Mouse (Mus musculus) urinary bladder, postnatal 4 days (tissue): Measurements from ENCODE around the gene Wnk3.
"Not testable (repeated sequence)": the region's sequence is repeated elsewhere in the genome, so short reads cannot be mapped to it uniquely, and the experiment has no call there.

Source experiments
- DNase-seq, 2 experiments: peaks; one replicate each; pipeline ENCODE4 v3.0.0; 2021 to 2022; ENCODE audit warnings: low spot score in 2 of 2

Gene Wnk3

DNA sequence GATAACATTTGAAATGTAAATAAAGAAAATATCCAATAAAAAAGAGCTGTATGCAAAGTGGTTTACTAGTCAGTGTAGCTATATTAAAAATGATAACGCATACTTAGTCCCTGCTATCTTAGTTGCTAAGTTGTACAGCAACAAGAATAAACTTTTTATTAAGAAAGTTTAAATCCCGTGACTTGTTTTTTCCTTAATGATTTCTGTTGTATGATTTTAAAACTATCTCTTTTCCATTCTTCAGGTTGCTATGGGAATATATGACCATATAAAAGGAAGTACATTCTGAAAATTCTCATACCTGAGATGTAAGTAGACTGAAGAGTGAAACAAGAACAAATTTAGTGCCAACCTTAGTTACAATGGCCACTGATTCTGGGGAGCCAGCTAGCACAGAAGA lies at the start of gene Wnk3:
Gene Wnk3 (plus strand): TSS at position 301 of the 400 bp plus-strand sequence.
- DNase-seq = no peak

DNA sequence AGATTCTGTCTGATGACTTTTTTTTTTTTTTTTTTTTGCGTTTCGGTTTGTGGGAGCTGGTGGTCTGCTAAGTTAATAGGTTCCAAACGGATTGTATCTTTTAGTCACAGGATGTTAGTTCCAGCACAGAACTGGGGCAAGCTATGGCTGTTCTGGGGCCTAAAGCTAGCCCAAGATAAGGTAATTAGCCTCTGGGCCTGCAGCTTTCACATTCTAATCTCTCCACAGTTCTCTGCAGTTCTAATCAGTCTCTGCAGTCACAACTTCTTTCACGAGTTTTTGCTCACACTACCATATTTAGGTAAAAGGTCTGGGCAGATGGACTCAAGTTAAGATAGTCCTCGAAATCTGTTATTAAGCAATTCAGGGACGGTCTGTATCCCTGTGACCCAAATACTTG lies 39.5 kb upstream of the Wnk3 start:
- DNase-seq = no peak

DNA sequence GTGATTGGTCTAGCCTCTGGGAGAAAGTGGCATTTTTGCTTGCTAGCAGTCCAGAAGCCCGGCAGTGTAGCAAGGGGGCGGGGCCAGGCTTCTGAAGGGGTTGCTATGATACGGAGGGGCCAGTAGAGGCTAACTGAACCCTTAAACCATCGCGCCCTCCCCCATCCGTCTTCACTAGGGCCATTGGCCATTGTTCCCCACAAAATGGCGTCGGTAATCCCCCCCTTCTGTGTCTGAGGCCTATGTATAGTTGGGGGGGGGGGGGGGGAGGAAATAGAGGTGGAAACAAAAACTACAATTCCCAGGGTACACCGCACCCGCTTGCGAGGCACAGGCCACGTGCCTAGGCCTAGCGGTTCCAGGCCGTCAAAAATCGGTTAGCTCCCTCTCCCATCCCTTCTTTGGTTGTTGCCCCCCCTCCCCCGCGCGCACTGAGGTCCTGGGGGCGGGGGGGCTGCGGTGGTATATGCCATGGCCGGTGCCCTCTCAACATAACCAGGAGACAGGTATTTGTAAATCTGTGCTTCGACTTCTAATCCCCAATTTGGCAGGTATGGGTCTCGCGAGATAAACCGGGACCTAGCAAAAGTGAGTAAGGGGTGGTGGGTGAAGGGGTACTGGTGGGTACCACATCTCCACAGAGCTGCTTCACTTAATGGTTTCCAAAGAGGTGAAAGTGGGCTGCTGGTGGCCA lies 29.3 kb upstream of the Wnk3 start:
- DNase-seq = peak; percentile 26 to 65

DNA sequence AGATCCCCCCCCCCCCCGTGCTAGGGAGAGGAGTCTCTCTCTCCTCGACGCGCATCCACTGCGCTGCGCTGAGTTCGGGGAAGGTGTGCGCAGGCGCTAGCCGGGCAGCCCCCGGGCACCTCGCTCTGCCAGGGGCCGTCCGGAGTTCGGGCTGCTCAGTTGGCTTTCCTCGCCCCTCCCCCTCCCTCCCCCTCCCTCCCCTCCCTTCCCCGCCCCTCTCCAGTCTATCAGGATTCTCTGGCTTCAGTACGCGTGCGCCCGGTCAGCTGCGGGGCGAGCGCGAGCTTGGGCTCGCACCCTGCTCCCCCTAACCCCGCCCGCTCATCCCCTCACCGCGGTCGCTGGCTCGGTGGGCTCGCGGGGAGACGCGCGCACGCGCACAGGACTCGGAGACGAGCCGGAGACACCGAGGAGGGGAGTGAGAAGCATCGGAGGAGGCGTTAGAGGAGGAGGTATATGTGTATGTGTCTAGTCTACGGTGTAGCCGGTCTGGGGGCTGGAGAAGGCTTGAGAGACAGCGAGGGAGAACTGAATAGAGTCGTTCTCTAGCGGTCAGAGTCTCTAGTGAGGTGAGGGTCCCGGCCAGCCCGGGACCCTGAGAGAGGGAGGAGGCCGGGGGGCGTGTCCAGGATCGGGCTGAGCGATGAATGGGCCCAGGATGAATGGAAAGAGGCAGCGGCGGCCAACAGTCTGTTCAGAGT lies 28.5 kb upstream of the Wnk3 start:
- peak; percentile 72 to 73 for DNase-seq

DNA sequence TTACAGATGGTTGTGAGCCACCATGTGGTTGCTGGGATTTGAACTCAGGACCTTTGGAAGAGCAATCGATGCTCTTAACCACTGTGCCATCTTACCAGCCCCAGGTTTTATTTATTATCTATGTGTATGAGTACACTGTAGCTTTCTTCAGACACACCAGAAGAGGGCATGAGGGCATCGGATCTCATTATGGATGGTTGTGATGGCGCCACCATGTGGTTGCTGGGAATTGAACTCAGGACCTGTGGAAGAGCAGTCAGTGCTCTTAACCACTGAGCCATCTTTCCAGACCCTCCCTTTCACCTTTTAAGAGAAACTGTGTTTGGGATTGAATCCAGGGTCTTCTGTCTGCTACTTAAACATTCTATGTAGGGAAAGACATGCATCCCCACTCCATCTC lies 24.7 kb upstream of the Wnk3 start:
- not testable (repeated sequence) for DNase-seq

DNA sequence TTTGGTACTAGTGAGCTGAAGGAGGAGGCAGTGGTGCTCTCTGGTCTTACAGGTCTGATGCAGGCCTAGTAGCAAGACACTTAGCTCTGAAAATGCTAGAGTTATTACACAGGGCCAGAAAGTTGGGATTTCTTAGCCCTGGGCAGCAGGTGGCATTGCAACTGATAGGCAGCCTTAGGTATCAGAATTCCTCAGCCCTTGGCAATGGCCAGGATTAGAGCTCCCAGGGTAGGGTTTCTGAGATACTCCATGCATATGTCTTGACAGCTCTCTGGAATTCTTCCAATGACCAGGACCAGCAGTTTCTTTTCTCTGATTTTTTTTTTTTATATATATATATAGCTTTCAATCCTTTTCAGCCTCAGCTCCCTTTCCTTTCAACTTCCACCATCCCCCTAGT lies 100.5 kb downstream of the Wnk3 start:
- no peak for DNase-seq

DNA sequence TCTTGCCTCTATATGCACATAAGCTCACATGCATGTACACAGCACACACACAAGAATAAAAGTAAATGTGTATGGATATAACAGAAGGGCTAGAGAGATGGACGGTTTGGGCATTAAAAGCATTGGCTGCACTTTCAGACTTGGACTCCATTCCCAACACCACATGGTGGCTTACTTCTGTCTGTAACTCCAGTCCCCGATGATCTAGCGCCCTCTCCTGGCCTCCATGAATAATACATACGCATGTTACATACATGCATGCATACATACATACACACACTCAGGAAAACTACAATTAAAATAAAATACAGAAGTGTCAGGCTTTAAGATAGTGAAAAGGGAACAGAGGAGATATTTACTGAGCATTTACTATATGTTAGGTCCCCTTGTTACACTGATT lies 115.9 kb downstream of the Wnk3 start:
- no peak for DNase-seq

DNA sequence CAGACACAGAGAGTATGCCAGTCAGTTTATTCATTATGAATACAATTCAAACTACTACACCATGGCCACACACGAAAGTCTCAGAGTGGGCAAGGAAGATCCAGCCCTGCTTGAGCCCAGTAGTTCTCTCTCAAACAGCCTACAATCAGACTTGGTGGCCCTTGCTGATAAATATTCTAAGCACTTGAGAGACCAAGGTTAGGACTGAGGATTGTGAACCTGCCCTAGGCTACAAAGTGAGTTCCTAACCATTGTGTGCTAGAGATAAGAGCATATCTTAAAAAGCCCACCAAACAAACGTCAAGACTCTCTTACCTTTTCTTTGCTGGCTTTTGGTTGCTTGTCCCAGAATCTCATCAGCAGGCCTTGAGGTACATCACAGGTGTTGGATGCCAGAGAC lies 135.7 kb downstream of the Wnk3 start:
- DNase-seq = no peak

DNA sequence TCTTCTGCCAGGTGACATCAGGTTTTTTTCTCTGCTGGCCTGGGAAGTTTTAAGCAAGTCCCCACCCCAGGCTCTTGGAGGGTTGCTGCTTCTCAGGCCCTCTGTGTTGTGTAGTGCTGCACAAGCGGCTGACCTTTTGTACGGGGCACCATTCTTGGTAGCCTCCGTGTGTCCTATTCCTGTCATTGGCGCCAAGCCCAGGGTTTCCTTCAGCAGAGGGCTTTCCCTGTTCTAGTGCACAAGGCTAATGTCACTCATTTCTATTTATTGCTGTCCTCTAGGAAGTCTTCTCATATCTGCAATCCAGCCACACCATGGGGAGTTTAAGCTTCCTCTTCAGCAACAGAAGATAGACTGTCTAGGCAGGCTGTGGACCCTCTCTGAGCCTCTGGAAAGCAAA lies 139.9 kb downstream of the Wnk3 start:
- DNase-seq = no peak

DNA sequence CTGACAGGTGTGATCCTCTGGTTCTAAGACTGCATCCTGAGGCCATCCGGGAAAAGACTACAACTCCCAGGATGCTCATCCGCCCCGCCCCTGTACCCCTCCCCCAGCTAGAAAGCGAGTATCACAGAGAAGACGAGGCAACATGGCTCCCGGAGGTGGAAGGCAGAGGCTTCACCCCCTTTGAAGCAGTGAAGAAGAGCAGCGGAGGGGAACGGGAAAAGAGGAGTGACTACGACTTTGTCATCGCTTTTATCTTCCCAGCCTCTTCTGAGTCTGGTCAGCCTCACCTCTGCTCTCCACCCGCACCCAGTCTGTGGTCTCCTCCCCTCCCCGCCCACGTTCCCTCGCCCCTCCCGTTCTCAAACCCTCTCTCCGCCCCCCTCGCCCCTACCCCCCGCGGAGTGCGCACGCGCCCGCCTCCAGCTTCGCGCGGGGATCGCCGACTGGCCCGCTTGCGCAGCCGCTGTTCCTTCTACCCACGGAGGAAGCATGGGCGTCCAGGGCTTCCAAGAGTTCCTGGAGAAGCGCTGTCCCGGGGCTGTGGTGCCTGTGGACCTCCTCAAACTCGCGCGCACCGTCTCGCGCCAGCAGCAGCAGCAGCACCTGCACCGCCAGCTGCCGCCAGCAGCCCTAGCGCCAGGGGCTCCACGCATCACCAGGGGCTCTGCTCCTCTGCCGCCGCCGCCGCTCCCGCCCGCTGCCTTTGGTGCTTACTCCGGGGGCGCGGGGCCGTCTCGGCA lies 146.1 kb downstream of the Wnk3 start, which contains the start of gene Fam120c:
Gene Fam120c (plus strand): TSS at position 415 of the 740 bp plus-strand sequence.
- peak; percentile 79 to 87 for DNase-seq

DNA sequence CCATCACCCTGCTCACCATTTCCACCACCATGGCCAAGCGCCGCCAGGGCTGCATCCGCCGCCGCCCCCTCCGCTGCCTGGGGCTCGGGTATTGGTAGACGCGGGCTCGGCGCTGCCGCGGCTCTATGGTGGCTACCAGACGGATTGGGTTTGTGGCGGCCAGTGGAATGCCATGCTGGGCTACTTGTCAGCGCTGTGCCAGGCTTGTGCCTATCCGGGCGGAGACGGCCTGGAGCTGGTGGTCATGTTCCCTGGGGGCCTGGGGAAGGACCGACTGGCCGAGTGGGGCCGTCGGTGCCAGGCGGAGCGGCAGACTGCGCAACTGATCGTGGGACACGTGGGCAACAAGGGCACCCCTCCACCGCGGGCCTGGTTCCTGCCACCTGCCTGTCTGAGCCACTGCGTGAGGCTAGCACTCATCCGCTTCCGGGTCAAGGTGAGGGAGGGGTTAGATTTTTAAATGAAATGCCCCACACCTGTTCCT lies 146.7 kb downstream of the Wnk3 start:
- peak in 1 of 2 experiments; percentile 64 for DNase-seq

DNA sequence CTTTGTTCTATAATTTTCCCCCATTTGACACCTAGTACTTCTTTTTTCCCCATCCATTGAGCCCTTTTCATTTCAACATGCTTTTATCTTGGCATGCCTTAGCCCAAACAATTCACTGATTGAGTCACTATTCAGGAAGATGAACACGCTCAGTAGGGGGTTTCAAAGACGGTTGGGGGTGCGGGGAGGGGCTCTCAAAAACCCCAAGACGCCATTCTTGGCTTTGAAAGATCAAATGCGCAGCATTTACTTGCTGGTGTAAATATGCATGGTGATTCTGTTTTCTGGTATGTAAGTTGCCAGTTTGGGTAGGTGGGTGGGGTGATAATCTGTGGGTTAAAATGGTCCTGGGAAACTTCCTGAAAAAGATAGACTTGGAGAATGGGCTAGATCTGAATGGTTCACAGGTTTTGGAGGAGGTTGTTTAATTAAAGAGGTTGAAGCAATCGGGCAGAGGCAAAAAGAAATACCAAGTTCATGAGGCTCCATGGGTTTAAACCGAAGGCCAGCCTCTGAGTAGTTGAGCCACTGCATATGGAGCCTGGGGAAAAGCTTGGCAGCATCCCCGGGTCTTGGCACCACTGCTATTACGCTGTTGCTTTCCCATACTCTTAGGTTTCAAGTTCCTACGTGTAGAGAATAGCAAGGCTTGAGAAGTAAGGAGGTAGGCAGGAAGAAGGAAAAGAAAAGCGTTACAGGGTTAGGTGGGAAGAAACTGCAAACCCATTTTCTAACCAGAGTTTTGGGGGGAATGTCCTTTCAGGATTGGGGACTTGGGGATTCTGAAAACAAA lies 147.7 kb downstream of the Wnk3 start:
- no peak for DNase-seq

DNA sequence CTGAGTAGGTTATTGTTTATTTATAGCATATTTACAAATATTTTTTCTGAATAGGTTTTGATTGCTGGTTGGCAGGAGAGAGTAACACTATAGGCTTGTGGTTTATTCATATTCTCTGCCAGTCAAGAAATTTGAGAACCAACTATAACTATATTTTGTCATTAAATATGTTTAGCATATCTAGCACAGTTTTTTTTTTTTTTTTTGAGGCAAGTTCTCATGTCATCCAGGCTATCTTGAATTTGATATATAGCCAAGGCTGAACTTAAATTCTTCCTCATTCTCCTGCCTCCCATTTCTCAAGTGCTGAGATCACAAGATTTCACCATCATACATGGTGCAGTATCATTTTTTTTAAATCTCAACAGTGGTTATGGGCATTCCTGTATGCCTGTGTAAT lies 149.4 kb downstream of the Wnk3 start:
- DNase-seq = no peak

DNA sequence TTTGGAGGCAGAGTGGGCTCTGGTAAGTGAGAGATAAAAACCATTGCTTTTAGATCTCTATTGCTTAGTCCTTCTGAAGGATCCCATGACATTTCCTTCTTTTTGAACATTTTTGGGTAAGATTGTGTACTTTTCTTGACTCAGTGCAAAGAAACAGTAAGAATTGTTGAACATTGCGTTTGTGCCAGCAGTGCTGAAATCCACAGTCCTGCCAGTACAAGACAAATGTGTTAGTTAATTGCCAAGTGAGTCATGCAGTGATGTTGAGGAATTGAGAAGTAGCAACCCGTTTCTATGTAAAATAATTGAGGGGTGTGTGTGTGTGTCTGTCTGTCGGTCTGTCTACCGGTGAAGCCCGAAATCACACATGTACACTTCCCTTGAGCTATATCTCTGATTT lies 151.4 kb downstream of the Wnk3 start:
- DNase-seq = no peak
